In genomic region chr6:148972891-148973290, GRCm38 (mm10) we compare ENCODE assay signal across 26 mouse cellular contexts. TPM values are rescaled to one million over a fixed set of nuclear protein-coding genes. Genes with fewer than 3 reads are reported as not detected.
A peak's percentile ranks its signal among the peaks of the same experiment; 100 is the strongest.
DNase-seq lines count a peak whose midpoint lies in the region; ATAC-seq and TF ChIP-seq lines count a peak whose summit lies in the region.
"Had no signal": no experiment of that assay in that cellular context is flagged by ENCODE, and none has a peak within 500 bp of the region (broad histone marks: within the 10 kb centered on the region; RNA-seq: fewer than 3 reads in every experiment).

No protein-coding gene starts in this region.

- no peak for TF ChIP-seq POLR2A in kidney, adult 2 months (IDR thresholded peaks at IDR 0.05; ENCODE audit: low read depth, low read length)
- no peak for TF ChIP-seq POLR2A in ES-Bruce4 (IDR thresholded peaks at IDR 0.05; ENCODE audit: insufficient read depth, low read length)

- intact Hi-C loops in heart, postnatal 25 days (cut with DNase I), result no loop called here

- TF ChIP-seq CTCF in kidney, adult 2 months (conservative IDR thresholded peaks at IDR 0.05; ENCODE audit: insufficient read depth, insufficient read length, low read depth, low read length), result no peak
- TF ChIP-seq CTCF in ES-Bruce4 (IDR thresholded peaks at IDR 0.05; ENCODE audit: low read depth, low read length), result no peak
- no peak for TF ChIP-seq CTCF in kidney, postnatal 0 days (IDR thresholded peaks at IDR 0.05; ENCODE audit: low read depth)

- 59% methylated on average over 2 of the region's 2 CpGs for WGBS in kidney, adult 2 months
- 71% methylated on average over 2 of the region's 2 CpGs for WGBS in kidney, postnatal 0 days
- 77% methylated on average over 2 of the region's 2 CpGs for WGBS in forebrain, embryonic 12.5 days

- peaks cover 9% of the 10 kb centered on the region; the same call in 1 of the 2 replicates for H3K4me1 ChIP-seq in kidney, adult 2 months (ENCODE audit: control insufficient read depth, insufficient read depth, low read length)
- peaks cover 3% of the 10 kb centered on the region for H3K4me1 ChIP-seq in ES-Bruce4 (ENCODE audit: control insufficient read depth, insufficient read depth, low read length)
- peaks cover 4% of the 10 kb centered on the region; the same call in 1 of the 2 replicates for H3K4me1 ChIP-seq in kidney, postnatal 0 days (replicated peaks; ENCODE audit: insufficient read depth, low read length)
- H3K4me1 ChIP-seq in forebrain, embryonic 12.5 days, result peaks cover 10% of the 10 kb centered on the region

- no peaks in the 10 kb centered on the region for H3K9me3 ChIP-seq in ES-Bruce4 (replicated peaks; ENCODE audit: control insufficient read depth, insufficient read depth, low read length, poor library complexity, severe bottlenecking)
- no peaks in the 10 kb centered on the region for H3K9me3 ChIP-seq in kidney, postnatal 0 days (replicated peaks; ENCODE audit: low read length)
- no peaks in the 10 kb centered on the region for H3K9me3 ChIP-seq in forebrain, embryonic 12.5 days
- H3K9me3 ChIP-seq: G1E; heart, embryonic 15.5 days; limb, embryonic 13.5 days; liver, embryonic 13.5 days had no signal

- no peak overlapping the region for H3K9ac ChIP-seq in ES-Bruce4 (ENCODE audit: low read depth, poor library complexity, severe bottlenecking)
- no peak overlapping the region for H3K9ac ChIP-seq in kidney, postnatal 0 days (ENCODE audit: low read depth, low read length)
- H3K9ac ChIP-seq in forebrain, embryonic 12.5 days, result no peak overlapping the region
- H3K9ac ChIP-seq: heart, embryonic 15.5 days; hindbrain, embryonic 14.5 days; limb, embryonic 13.5 days; liver, embryonic 13.5 days; midbrain, embryonic 13.5 days had no signal

- no peaks in the 10 kb centered on the region for H3K27me3 ChIP-seq in kidney, adult 2 months (replicated peaks; ENCODE audit: control insufficient read depth, insufficient read depth, low read length)
- no peaks in the 10 kb centered on the region for H3K27me3 ChIP-seq in ES-Bruce4 (ENCODE audit: control insufficient read depth, insufficient read depth, low read length, poor library complexity, severe bottlenecking)
- no peaks in the 10 kb centered on the region for H3K27me3 ChIP-seq in kidney, postnatal 0 days (ENCODE audit: insufficient read depth, low read length)
- H3K27me3 ChIP-seq in forebrain, embryonic 12.5 days, result no peaks in the 10 kb centered on the region
- H3K27me3 ChIP-seq: CH12.LX; heart, embryonic 15.5 days; limb, embryonic 13.5 days; liver, embryonic 13.5 days; midbrain, embryonic 13.5 days had no signal

- no peak for TF ChIP-seq EP300 in ES-Bruce4 (IDR thresholded peaks at IDR 0.05; ENCODE audit: insufficient read depth, low read depth, low read length)

- no peak overlapping the region for H3K4me3 ChIP-seq in kidney, adult 2 months (ENCODE audit: insufficient read depth, low read depth, low read length)
- no peak overlapping the region for H3K4me3 ChIP-seq in ES-Bruce4 (ENCODE audit: low read depth, low read length)
- no peak overlapping the region for H3K4me3 ChIP-seq in kidney, postnatal 0 days (replicated peaks; ENCODE audit: low read depth, low read length)
- H3K4me3 ChIP-seq in forebrain, embryonic 12.5 days (replicated peaks), result no peak overlapping the region
- H3K4me3 ChIP-seq: heart, embryonic 15.5 days; left cerebral cortex, adult 2 months; limb, embryonic 13.5 days; liver, embryonic 13.5 days; midbrain, embryonic 13.5 days had no signal

- H3K36me3 ChIP-seq in kidney, adult 2 months (ENCODE audit: control insufficient read depth, insufficient read depth, low read length), result no peaks in the 10 kb centered on the region
- no peaks in the 10 kb centered on the region for H3K36me3 ChIP-seq in ES-Bruce4 (ENCODE audit: control insufficient read depth, insufficient read depth, low read length, poor library complexity, severe bottlenecking)
- no peaks in the 10 kb centered on the region for H3K36me3 ChIP-seq in kidney, postnatal 0 days (ENCODE audit: insufficient read depth, low read length)
- H3K36me3 ChIP-seq in forebrain, embryonic 12.5 days (replicated peaks), result no peaks in the 10 kb centered on the region
- H3K36me3 ChIP-seq: G1E; heart, embryonic 15.5 days; limb, embryonic 13.5 days; liver, embryonic 13.5 days; midbrain, embryonic 13.5 days had no signal

- H3K27ac ChIP-seq in kidney, adult 2 months (ENCODE audit: insufficient read depth, low read depth, low read length), result no peak overlapping the region
- H3K27ac ChIP-seq in ES-Bruce4 (ENCODE audit: insufficient read depth, low read length), result 0 out of 2 replicates have a peak overlapping the region, but pooled peaks have one; percentile 40
- peak overlapping the region; percentile 14; the same call in 1 of the 2 replicates for H3K27ac ChIP-seq in kidney, postnatal 0 days
- H3K27ac ChIP-seq in forebrain, embryonic 12.5 days, result no peak overlapping the region
- H3K27ac ChIP-seq: heart, embryonic 15.5 days; hindbrain, embryonic 14.5 days; left cerebral cortex, adult 2 months; liver, embryonic 13.5 days; macrophage; midbrain, embryonic 13.5 days had no signal

- DNase-seq in heart, adult 11 months, result peak; percentile 2
- DNase-seq in heart, postnatal 25 days (ENCODE audit: low spot score), result no peak
- DNase-seq in kidney, adult 2 months, result peak; percentile 71
- DNase-seq in kidney, postnatal 4 days, result no peak
- no peak for DNase-seq in kidney, postnatal 0 days (ENCODE audit: low spot score)
- no peak for DNase-seq in cerebellum, adult 9-10 months
- DNase-seq: adrenal gland, adult 8-10 months; cerebellum, adult 2 months; cerebellum, postnatal 25 days; gastrocnemius, postnatal 25 days; heart, adult 18-20 months; liver, embryonic 13.5 days; lung, adult 18-20 months; thymus, postnatal 4 days had no signal

- H3K4me2 ChIP-seq in kidney, postnatal 0 days (ENCODE audit: low read length), result no peak overlapping the region
- H3K4me2 ChIP-seq in forebrain, embryonic 12.5 days, result no peak overlapping the region
- H3K4me2 ChIP-seq: heart, embryonic 15.5 days; hindbrain, embryonic 14.5 days; liver, embryonic 13.5 days; midbrain, embryonic 13.5 days had no signal

- no peak for ATAC-seq in kidney, postnatal 0 days (replicated peaks; ENCODE audit: low FRiP score, low read depth)
- ATAC-seq in forebrain, embryonic 12.5 days (ENCODE audit: low FRiP score), result no peak
- ATAC-seq: forebrain, embryonic 14.5 days; lung, postnatal 0 days; midbrain, embryonic 13.5 days had no signal

RNA-seq across cellular contexts. Expression of gene Sinhcaf, which starts 26.6 kb away (rescaled TPM):
- 1 to 10 TPM; 4.9 to 5.7 TPM for total RNA-seq in heart, postnatal 25 days (2021)
- polyA plus RNA-seq in kidney, adult 2 months (2012; rRNA removed), result 2.4 and 4.4 TPM in 2 replicates
- polyA plus RNA-seq in ES-Bruce4 (2011; ENCODE audit: insufficient read depth, insufficient read length, low read depth, missing spikeins), result 406 and 461 TPM in 2 replicates
- 103 and 107 TPM in 2 replicates for polyA plus RNA-seq in kidney, postnatal 0 days (2015; fragmentation: Nextera tagmentation; extraction: Ambion mirVana)
- 223 and 235 TPM in 2 replicates for polyA plus RNA-seq in forebrain, embryonic 12.5 days (2016; fragmentation: Nextera tagmentation; extraction: Ambion mirVana)

Comparison
In these comparisons a context has a peak if more than half of its experiments do, and no peak if none do; other contexts are left out.
1. DNase-seq: peak in heart, adult 11 months (single experiment) and kidney, adult 2 months (single experiment); none in heart, postnatal 25 days (single experiment), kidney, postnatal 4 days (0 of 2), kidney, postnatal 0 days (single experiment) and cerebellum, adult 9-10 months (single experiment).
2. H3K27ac ChIP-seq: peak in ES-Bruce4 (single experiment) and kidney, postnatal 0 days (single experiment); none in kidney, adult 2 months (single experiment) and forebrain, embryonic 12.5 days (single experiment).
3. RNA of gene Sinhcaf, which starts 26.6 kb away (polyA plus RNA-seq): 406 to 461 TPM in ES-Bruce4, 223 to 235 TPM in forebrain, embryonic 12.5 days and 103 to 107 TPM in kidney, postnatal 0 days; 2.4 to 4.4 TPM in kidney, adult 2 months; every median in the first group is over 10 times any median in the second.